Mouse (Mus musculus): ENCODE results near the gene Gpr63. TPM values are rescaled to one million over a fixed set of nuclear protein-coding genes. Genes with fewer than 3 reads are reported as not detected.
"Not testable (repeated sequence)": the region's sequence is repeated elsewhere in the genome, so short reads cannot be mapped to it uniquely, and the experiment has no call there.

Gene Gpr63
- 1 to 10 TPM; 2.0 to 4.3 TPM for total RNA-seq (2021)
- long read RNA-seq, experiment 1: 0 reads
- long read RNA-seq, experiment 2: 0 reads

GRCm38 (mm10) chr4:24966299-24966991, at the start of gene Gpr63:
Gpr63 (plus strand) TSS chr4:24966407.
- peak; percentile 61 to 70 for DNase-seq (ENCODE audit: low spot score in 2 of 2)

GRCm38 (mm10) chr4:24920006-24920577, 46.1 kb upstream of the Gpr63 start:
- DNase-seq (ENCODE audit: low spot score in 2 of 2): no peak

- DNase-seq (ENCODE audit: low spot score in 2 of 2): no peak
These were observed 41.5 kb upstream of the Gpr63 start for GRCm38 (mm10) chr4:24924726-24925125.

- DNase-seq (ENCODE audit: low spot score in 2 of 2): no peak
These were observed 37.9 kb upstream of the Gpr63 start for GRCm38 (mm10) chr4:24928260-24928780.

GRCm38 (mm10) chr4:24928926-24929325, 37.3 kb upstream of the Gpr63 start:
- no peak for DNase-seq (ENCODE audit: low spot score in 2 of 2)

- no peak for DNase-seq (ENCODE audit: low spot score in 2 of 2)
These were observed 23.3 kb upstream of the Gpr63 start for GRCm38 (mm10) chr4:24942728-24943424.

GRCm38 (mm10) chr4:24965918-24966298, 299 bp upstream of the Gpr63 start:
- no peak for DNase-seq (ENCODE audit: low spot score in 2 of 2)

GRCm38 (mm10) chr4:24967251-24967650, 1.0 kb downstream of the Gpr63 start:
- no peak for DNase-seq (ENCODE audit: low spot score in 2 of 2)

- no peak for DNase-seq (ENCODE audit: low spot score in 2 of 2)
These were observed 12.4 kb downstream of the Gpr63 start for GRCm38 (mm10) chr4:24978589-24978988.

- no peak for DNase-seq (ENCODE audit: low spot score in 2 of 2)
These were observed 19.4 kb downstream of the Gpr63 start for GRCm38 (mm10) chr4:24985612-24986011.

GRCm38 (mm10) chr4:24991475-24991874, 25.3 kb downstream of the Gpr63 start:
- DNase-seq (ENCODE audit: low spot score in 2 of 2): no peak

GRCm38 (mm10) chr4:25009328-25009727, 43.1 kb downstream of the Gpr63 start:
- DNase-seq (ENCODE audit: low spot score in 2 of 2): not testable (repeated sequence)

GRCm38 (mm10) chr4:25011780-25012179, 45.6 kb downstream of the Gpr63 start:
- DNase-seq (ENCODE audit: low spot score in 2 of 2): no peak

GRCm38 (mm10) chr4:25012726-25013125, 46.5 kb downstream of the Gpr63 start:
- no peak for DNase-seq (ENCODE audit: low spot score in 2 of 2)

- DNase-seq (ENCODE audit: low spot score in 2 of 2): no peak
These were observed 48.9 kb downstream of the Gpr63 start for GRCm38 (mm10) chr4:25015017-25015655.

- DNase-seq (ENCODE audit: low spot score in 2 of 2): no peak
These were observed 62.0 kb downstream of the Gpr63 start for GRCm38 (mm10) chr4:25028252-25028651.

GRCm38 (mm10) chr4:25028752-25029151, 62.5 kb downstream of the Gpr63 start:
- DNase-seq (ENCODE audit: low spot score in 2 of 2): no peak

- DNase-seq (ENCODE audit: low spot score in 2 of 2): no peak
These were observed 63.7 kb downstream of the Gpr63 start for GRCm38 (mm10) chr4:25029875-25030274.

- DNase-seq (ENCODE audit: low spot score in 2 of 2): no peak
These were observed 69.1 kb downstream of the Gpr63 start for GRCm38 (mm10) chr4:25035158-25035791.

GRCm38 (mm10) chr4:25035806-25036205, 69.6 kb downstream of the Gpr63 start:
- DNase-seq (ENCODE audit: low spot score in 2 of 2): no peak

- no peak for DNase-seq (ENCODE audit: low spot score in 2 of 2)
These were observed 71.1 kb downstream of the Gpr63 start for GRCm38 (mm10) chr4:25037260-25037659.
